24 mouse cellular contexts compared by ENCODE assay signal in the genomic region with DNA sequence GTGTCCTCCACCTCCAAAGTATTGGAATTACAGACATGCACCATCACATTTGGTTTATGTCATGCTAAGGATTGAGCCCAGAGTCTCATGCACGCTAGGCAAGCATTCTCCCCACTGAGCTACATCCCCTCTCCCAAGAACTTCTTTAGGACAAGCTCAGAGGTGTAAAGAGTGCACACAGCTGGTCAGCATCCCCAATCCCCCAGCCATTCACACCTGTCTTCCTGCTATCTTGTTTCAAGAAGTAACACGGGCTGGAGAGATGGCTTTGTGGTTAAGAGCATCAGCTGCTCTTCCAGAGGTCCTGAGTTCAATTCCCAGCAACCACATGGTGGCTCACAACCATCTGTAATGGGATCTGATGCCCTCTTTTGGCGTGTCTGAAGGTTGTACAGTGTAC. TPM values are rescaled to one million over a fixed set of nuclear protein-coding genes. Genes with fewer than 3 reads are reported as not detected.
DNase-seq lines count a peak whose midpoint lies in the region; ATAC-seq and TF ChIP-seq lines count a peak whose summit lies in the region.
"Had no signal": no experiment of that assay in that cellular context is flagged by ENCODE, and none has a peak within 500 bp of the region (broad histone marks: within the 10 kb centered on the region; RNA-seq: fewer than 3 reads in every experiment).

No protein-coding gene starts in this region.

- 75% methylated on average over 3 of the region's 3 CpGs for WGBS in midbrain, embryonic 11.5 days
- WGBS in midbrain, embryonic 16.5 days: 76% methylated on average over 3 of the region's 3 CpGs

- H3K4me2 ChIP-seq in midbrain, embryonic 11.5 days: no peak overlapping the region
- H3K4me2 ChIP-seq in midbrain, embryonic 16.5 days (ENCODE audit: low read length): no peak overlapping the region
- H3K4me2 ChIP-seq in myocyte (ENCODE audit: low read depth): no peak overlapping the region

- no peak overlapping the region for H3K27ac ChIP-seq in midbrain, embryonic 11.5 days (ENCODE audit: low read depth, low read length)
- no peak overlapping the region for H3K27ac ChIP-seq in midbrain, embryonic 16.5 days (ENCODE audit: low read length)
- peak overlapping the region; percentile 30; the same call in 1 of the 2 replicates for H3K27ac ChIP-seq in embryonic fibroblast, embryonic 13.5 days (ENCODE audit: insufficient read depth, low read length)

- no peak for ATAC-seq in midbrain, embryonic 11.5 days (ENCODE audit: low FRiP score)
- no peak for ATAC-seq in midbrain, embryonic 16.5 days
- no peak for ATAC-seq in cerebellum, adult (ENCODE audit: insufficient number of reproducible peaks, low FRiP score, low TSS enrichment)
- ATAC-seq: activated CD4-positive, CD25-positive, alpha-beta regulatory T cell, adult 4 months; CD4-positive, CD25-positive, alpha-beta regulatory T cell, adult 4 months; Patski had no signal

- no peak overlapping the region for H3K4me3 ChIP-seq in midbrain, embryonic 11.5 days (ENCODE audit: low read depth, low read length)
- no peak overlapping the region for H3K4me3 ChIP-seq in midbrain, embryonic 16.5 days (ENCODE audit: low read depth, low read length)
- H3K4me3 ChIP-seq in C2C12 (ENCODE audit: insufficient read depth, poor library complexity, severe bottlenecking) (no peak overlapping the region), myocyte (no peak overlapping the region)
- H3K4me3 ChIP-seq in embryonic fibroblast, embryonic 13.5 days (ENCODE audit: insufficient read depth, low read length): no peak overlapping the region

- H3ac ChIP-seq in C2C12 (ENCODE audit: control insufficient read depth, insufficient read length, low read depth) (no peak overlapping the region), myocyte (ENCODE audit: control insufficient read depth, insufficient read length) (no peak overlapping the region)

- no peaks in the 10 kb centered on the region for H3K27me3 ChIP-seq in midbrain, embryonic 11.5 days (ENCODE audit: control insufficient read depth, insufficient read depth, low read length)
- H3K27me3 ChIP-seq in midbrain, embryonic 16.5 days (ENCODE audit: control insufficient read depth, insufficient read depth, low read depth, low read length): no peaks in the 10 kb centered on the region
- no peaks in the 10 kb centered on the region for H3K27me3 ChIP-seq in C2C12 (ENCODE audit: control insufficient read depth, insufficient read depth, insufficient read length)
- no peaks in the 10 kb centered on the region for H3K27me3 ChIP-seq in myocyte (ENCODE audit: control insufficient read depth, insufficient read depth, insufficient read length)
- H3K27me3 ChIP-seq: CH12.LX, Patski had no signal

- no peaks in the 10 kb centered on the region for H3K36me3 ChIP-seq in midbrain, embryonic 11.5 days (ENCODE audit: control insufficient read depth, insufficient read depth, low read length)
- no peaks in the 10 kb centered on the region for H3K36me3 ChIP-seq in midbrain, embryonic 16.5 days (ENCODE audit: control insufficient read depth, insufficient read depth, low read length)
- H3K36me3 ChIP-seq in C2C12 (ENCODE audit: control insufficient read depth, insufficient read depth) (no peaks in the 10 kb centered on the region), myocyte (ENCODE audit: control insufficient read depth, insufficient read depth) (no peaks in the 10 kb centered on the region)
- H3K36me3 ChIP-seq: G1E had no signal

- H3K79me2 ChIP-seq in C2C12 (ENCODE audit: control insufficient read depth, insufficient read depth) (no peaks in the 10 kb centered on the region), myocyte (ENCODE audit: control insufficient read depth, insufficient read depth) (no peaks in the 10 kb centered on the region)

- no peaks in the 10 kb centered on the region for H3K4me1 ChIP-seq in midbrain, embryonic 11.5 days (ENCODE audit: control insufficient read depth, insufficient read depth, low read length)
- peaks cover 4% of the 10 kb centered on the region; the same call in 1 of the 2 replicates for H3K4me1 ChIP-seq in midbrain, embryonic 16.5 days (ENCODE audit: control insufficient read depth, insufficient read depth, low read length)
- 0 out of 2 replicates have a peak, but pooled peaks cover 4% of the 10 kb centered on the region for H3K4me1 ChIP-seq in embryonic fibroblast, embryonic 13.5 days (ENCODE audit: control insufficient read depth, insufficient read depth, low read length)

- TF ChIP-seq CTCF in C2C12 (IDR thresholded peaks at IDR 0.05; ENCODE audit: control insufficient read depth, insufficient read depth, insufficient read length): no peak
- no peak for TF ChIP-seq CTCF in embryonic fibroblast, embryonic 13.5 days (IDR thresholded peaks at IDR 0.05; ENCODE audit: borderline replicate concordance, insufficient read depth, low read length)

- no peak overlapping the region for H3K9ac ChIP-seq in midbrain, embryonic 11.5 days (ENCODE audit: low read length)
- H3K9ac ChIP-seq in midbrain, embryonic 16.5 days (ENCODE audit: low read depth, low read length): no peak overlapping the region

- no peaks in the 10 kb centered on the region for H3K79me3 ChIP-seq in C2C12 (ENCODE audit: low read depth)

- TF ChIP-seq POLR2A in embryonic fibroblast, embryonic 13.5 days (IDR thresholded peaks at IDR 0.05; ENCODE audit: low read depth, low read length): no peak
- TF ChIP-seq POLR2A in myocyte (IDR thresholded peaks at IDR 0.05; ENCODE audit: insufficient read length, low read depth): no peak

- peak; percentile 49 for DNase-seq in midbrain, embryonic 11.5 days (ENCODE audit: low spot score, missing footprints)
- DNase-seq in frontal cortex, postnatal 10 days (ENCODE audit: low spot score in 2 of 2): no peak
- DNase-seq in urinary bladder, postnatal 36 days (ENCODE audit: low spot score in 2 of 2): no peak
- DNase-seq: adrenal gland, adult 2 months; adrenal gland, adult 8-10 months; adrenal gland, postnatal 10 days; adrenal gland, postnatal 14 days; adrenal gland, postnatal 25 days; adrenal gland, postnatal 36 days; B cell, adult 2 months; cerebellum, adult 11 months; cerebellum, adult 11-12 months; cerebellum, adult 18-20 months; cerebellum, adult 2 months had no signal

- no peaks in the 10 kb centered on the region for H3K9me3 ChIP-seq in midbrain, embryonic 11.5 days (ENCODE audit: control insufficient read depth, low read length)
- H3K9me3 ChIP-seq in midbrain, embryonic 16.5 days (replicated peaks; ENCODE audit: control insufficient read depth, low read length, poor library complexity, severe bottlenecking): no peaks in the 10 kb centered on the region
- H3K9me3 ChIP-seq: G1E had no signal

TF ChIP-seq in C2C12, 6 proteins besides CTCF, POLR2A, EP300 and RAD21:
- TF ChIP-seq USF1 (IDR thresholded peaks at IDR 0.05; ENCODE audit: low read depth): no peak
- no peak for TF ChIP-seq CEBPB (IDR thresholded peaks at IDR 0.05; ENCODE audit: low read depth)
- no peak for TF ChIP-seq MAX (IDR thresholded peaks at IDR 0.05)
- TF ChIP-seq MYOD1 (IDR thresholded peaks at IDR 0.05; ENCODE audit: control insufficient read depth, insufficient read length, low read depth): peak; percentile 2
- no peak for TF ChIP-seq MYOG (IDR thresholded peaks at IDR 0.05; ENCODE audit: control insufficient read depth, extremely low read depth, insufficient read length)
- no peak for TF ChIP-seq FOSL1 (IDR thresholded peaks at IDR 0.05; ENCODE audit: insufficient read depth, low read length, poor library complexity, severe bottlenecking)

TF ChIP-seq in myocyte, 11 proteins besides CTCF, POLR2A, EP300 and RAD21:
- TF ChIP-seq MYOD1 (IDR thresholded peaks at IDR 0.05; ENCODE audit: control insufficient read depth in 1 of 3, insufficient read length in 2 of 3, low read depth in 2 of 3) (peak in 2 of 3 experiments; percentile 54 to 69), USF1 (IDR thresholded peaks at IDR 0.05; ENCODE audit: low read depth) (no peak)

RNA-seq across cellular contexts. Expression of a gene that starts 44.7 kb away (rescaled TPM):
- polyA plus RNA-seq in midbrain, embryonic 11.5 days (2014; fragmentation: Nextera tagmentation; extraction: Ambion mirVana): 4.2 and 4.6 TPM in 2 replicates
- 4.2 and 4.6 TPM in 2 replicates for polyA plus RNA-seq in midbrain, embryonic 16.5 days (2015; fragmentation: Nextera tagmentation; extraction: Ambion mirVana)
- polyA plus RNA-seq in C2C12 (2012; fragmentation: generic; extraction: Trizol): 1.9 TPM
- polyA plus RNA-seq in embryonic fibroblast, embryonic 13.5 days (2011; ENCODE audit: insufficient read length, low read depth, missing spikeins): 24.6 and 34.3 TPM in 2 replicates
- 3.7 TPM for polyA plus RNA-seq in myocyte (2012; fragmentation: generic; extraction: Trizol)
- polyA plus RNA-seq: activated CD4-positive, CD25-positive, alpha-beta regulatory T cell, adult 4 months; CD4-positive, CD25-positive, alpha-beta regulatory T cell, adult 4 months had no signal
